ENCODE assay signal across 9 mouse cellular contexts in the genomic region with DNA sequence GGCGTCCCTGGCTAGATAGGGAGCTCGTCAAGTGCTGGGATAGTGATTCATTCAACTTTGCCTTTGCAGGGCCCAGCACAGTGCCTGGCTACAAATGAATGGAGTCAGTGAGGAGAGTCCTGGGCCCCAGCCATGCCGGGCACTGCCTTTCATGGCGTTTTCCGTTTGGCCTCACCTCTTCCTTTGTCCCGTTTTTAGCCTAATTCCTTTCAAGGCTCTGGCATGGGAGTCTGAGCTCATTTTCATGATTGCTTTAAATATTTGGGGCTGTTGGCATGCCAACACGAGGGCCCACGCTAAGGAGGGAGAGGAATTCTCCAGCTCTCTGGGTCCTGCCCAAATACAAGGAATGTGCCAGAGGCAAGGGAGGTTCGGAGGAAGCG. TPM values are rescaled to one million over a fixed set of nuclear protein-coding genes. Genes with fewer than 3 reads are reported as not detected.
DNase-seq lines count a peak whose midpoint lies in the region; ATAC-seq and TF ChIP-seq lines count a peak whose summit lies in the region.
"Had no signal": no experiment of that assay in that cellular context is flagged by ENCODE, and none has a peak within 500 bp of the region (broad histone marks: within the 10 kb centered on the region; RNA-seq: fewer than 3 reads in every experiment).

No protein-coding gene starts in this region.

- WGBS in embryonic facial prominence, embryonic 14.5 days: 62% methylated on average over 10 of the region's 10 CpGs
- 25% methylated on average over 10 of the region's 10 CpGs for WGBS in midbrain, embryonic 14.5 days
- WGBS in kidney, embryonic 14.5 days: 79% methylated on average over 10 of the region's 10 CpGs

- intact Hi-C loops in gastrocnemius, adult 2 months (cut with DNase I): no loop called here

- H3K27ac ChIP-seq in embryonic facial prominence, embryonic 14.5 days (replicated peaks; ENCODE audit: low read depth, low read length): peak overlapping the region; percentile 41
- H3K27ac ChIP-seq in midbrain, embryonic 14.5 days (replicated peaks; ENCODE audit: low read depth, low read length): peak overlapping the region; percentile 55; the same call in 1 of the 2 replicates
- no peak overlapping the region for H3K27ac ChIP-seq in kidney, embryonic 14.5 days (ENCODE audit: low read depth, low read length)
- no peak overlapping the region for H3K27ac ChIP-seq in gastrocnemius, adult 2 months

- H3K9me3 ChIP-seq in embryonic facial prominence, embryonic 14.5 days (ENCODE audit: control insufficient read depth, low read length): no peaks in the 10 kb centered on the region
- H3K9me3 ChIP-seq in midbrain, embryonic 14.5 days (ENCODE audit: control insufficient read depth, low read length): no peaks in the 10 kb centered on the region
- no peaks in the 10 kb centered on the region for H3K9me3 ChIP-seq in kidney, embryonic 14.5 days (ENCODE audit: control insufficient read depth, low read length)

- ATAC-seq in embryonic facial prominence, embryonic 14.5 days (ENCODE audit: low read depth): peak; percentile 48; the same call in 1 of the 2 replicates
- 0 out of 2 replicates have a peak, but pooled peaks have one; percentile 37 for ATAC-seq in midbrain, embryonic 14.5 days (ENCODE audit: low FRiP score, low TSS enrichment)
- no peak for ATAC-seq in kidney, embryonic 14.5 days (ENCODE audit: low FRiP score, low TSS enrichment)

- no peak for TF ChIP-seq CTCF in gastrocnemius, adult 2 months (IDR thresholded peaks at IDR 0.05)

- no peaks in the 10 kb centered on the region for H3K27me3 ChIP-seq in embryonic facial prominence, embryonic 14.5 days (replicated peaks; ENCODE audit: control insufficient read depth, insufficient read depth, low read length)
- H3K27me3 ChIP-seq in midbrain, embryonic 14.5 days (ENCODE audit: control insufficient read depth, insufficient read depth, low read length): no peaks in the 10 kb centered on the region
- no peaks in the 10 kb centered on the region for H3K27me3 ChIP-seq in kidney, embryonic 14.5 days (ENCODE audit: control insufficient read depth, insufficient read depth, low read length)

- H3K36me3 ChIP-seq in embryonic facial prominence, embryonic 14.5 days (ENCODE audit: control insufficient read depth, insufficient read depth, low read length): no peaks in the 10 kb centered on the region
- H3K36me3 ChIP-seq in midbrain, embryonic 14.5 days (ENCODE audit: control insufficient read depth, insufficient read depth, low read length): no peaks in the 10 kb centered on the region
- no peaks in the 10 kb centered on the region for H3K36me3 ChIP-seq in kidney, embryonic 14.5 days (ENCODE audit: control insufficient read depth, insufficient read depth, low read length)

- peak overlapping the region; percentile 8; the same call in 1 of the 2 replicates for H3K9ac ChIP-seq in embryonic facial prominence, embryonic 14.5 days (ENCODE audit: low read depth, low read length)
- no peak overlapping the region for H3K9ac ChIP-seq in midbrain, embryonic 14.5 days (replicated peaks; ENCODE audit: low read length)
- no peak overlapping the region for H3K9ac ChIP-seq in kidney, embryonic 14.5 days (ENCODE audit: low read depth, low read length)

- peak; percentile 51 for DNase-seq in brain, adult 2 months (ENCODE audit: low read depth, low spot score)
- peak; percentile 72 for DNase-seq in embryonic facial prominence, embryonic 14.5 days (ENCODE audit: low spot score)
- peak; percentile 38 for DNase-seq in layer of hippocampus, adult 9-11 months
- peak; percentile 51 for DNase-seq in midbrain, embryonic 14.5 days
- no peak for DNase-seq in spleen, postnatal 14 days (ENCODE audit: low spot score in 2 of 2)
- no peak for DNase-seq in adrenal gland, postnatal 36 days
- DNase-seq in gastrocnemius, adult 2 months: no peak

- no peak overlapping the region for H3K4me2 ChIP-seq in embryonic facial prominence, embryonic 14.5 days (ENCODE audit: low read depth, low read length)
- no peak overlapping the region for H3K4me2 ChIP-seq in midbrain, embryonic 14.5 days (ENCODE audit: low read length)
- no peak overlapping the region for H3K4me2 ChIP-seq in kidney, embryonic 14.5 days (replicated peaks; ENCODE audit: low read depth, low read length)

- H3K4me1 ChIP-seq in embryonic facial prominence, embryonic 14.5 days (ENCODE audit: control insufficient read depth, insufficient read depth, low read length): peaks cover 9% of the 10 kb centered on the region
- H3K4me1 ChIP-seq in midbrain, embryonic 14.5 days (ENCODE audit: control insufficient read depth, insufficient read depth, low read length): 0 out of 2 replicates have a peak, but pooled peaks cover 3% of the 10 kb centered on the region
- 0 out of 2 replicates have a peak, but pooled peaks cover 4% of the 10 kb centered on the region for H3K4me1 ChIP-seq in kidney, embryonic 14.5 days (ENCODE audit: control insufficient read depth, insufficient read depth, low read length)

- H3K4me3 ChIP-seq in embryonic facial prominence, embryonic 14.5 days (ENCODE audit: low read depth, low read length): no peak overlapping the region
- H3K4me3 ChIP-seq in midbrain, embryonic 14.5 days (replicated peaks; ENCODE audit: low read depth, low read length): no peak overlapping the region
- H3K4me3 ChIP-seq in kidney, embryonic 14.5 days (ENCODE audit: low read length): no peak overlapping the region
- H3K4me3 ChIP-seq in gastrocnemius, adult 2 months: no peak overlapping the region

RNA-seq across cellular contexts. Expression of a gene that starts 28.6 kb away (rescaled TPM):
- polyA plus RNA-seq in embryonic facial prominence, embryonic 14.5 days (2014; fragmentation: Nextera tagmentation; extraction: Ambion mirVana): 2,077 and 2,336 TPM in 2 replicates
- 1,162 and 1,243 TPM in 2 replicates for polyA plus RNA-seq in midbrain, embryonic 14.5 days (2014; fragmentation: Nextera tagmentation; extraction: Ambion mirVana)
- 1,000 to 10,000 TPM in 1 of 2 experiments, 100 to 1,000 TPM in 1; 972 to 1,009 TPM for total RNA-seq in adrenal gland, postnatal 36 days (2021)
- polyA plus RNA-seq in kidney, embryonic 14.5 days (2014; fragmentation: Nextera tagmentation; extraction: Ambion mirVana): 2,102 and 2,490 TPM in 2 replicates
- 100 to 1,000 TPM; 527 to 602 TPM for total RNA-seq in gastrocnemius, adult 2 months (2021)

RNA-seq across cellular contexts. Expression of a gene that starts 39.3 kb away (rescaled TPM):
- polyA plus RNA-seq in embryonic facial prominence, embryonic 14.5 days (2014; fragmentation: Nextera tagmentation; extraction: Ambion mirVana): not detected in 2 replicates
- polyA plus RNA-seq in midbrain, embryonic 14.5 days (2014; fragmentation: Nextera tagmentation; extraction: Ambion mirVana): not detected in 2 replicates
- not detected for total RNA-seq in adrenal gland, postnatal 36 days (2021)
- not detected in 2 replicates for polyA plus RNA-seq in kidney, embryonic 14.5 days (2014; fragmentation: Nextera tagmentation; extraction: Ambion mirVana)
- total RNA-seq in gastrocnemius, adult 2 months (2021): not detected
- polyA plus RNA-seq: limb, embryonic 11.5 days had no signal

Comparison
In these comparisons a context has a peak if more than half of its experiments do, and no peak if none do; other contexts are left out.
1. DNase-seq: peak in brain, adult 2 months (single experiment), embryonic facial prominence, embryonic 14.5 days (single experiment), layer of hippocampus, adult 9-11 months (single experiment) and midbrain, embryonic 14.5 days (single experiment); none in spleen, postnatal 14 days (0 of 2), adrenal gland, postnatal 36 days (0 of 2) and gastrocnemius, adult 2 months (single experiment).
2. H3K27ac ChIP-seq: peak in embryonic facial prominence, embryonic 14.5 days (single experiment) and midbrain, embryonic 14.5 days (single experiment); none in kidney, embryonic 14.5 days (single experiment) and gastrocnemius, adult 2 months (single experiment).